Mouse (Mus musculus): ENCODE data around the gene Tbc1d2.

DNA sequence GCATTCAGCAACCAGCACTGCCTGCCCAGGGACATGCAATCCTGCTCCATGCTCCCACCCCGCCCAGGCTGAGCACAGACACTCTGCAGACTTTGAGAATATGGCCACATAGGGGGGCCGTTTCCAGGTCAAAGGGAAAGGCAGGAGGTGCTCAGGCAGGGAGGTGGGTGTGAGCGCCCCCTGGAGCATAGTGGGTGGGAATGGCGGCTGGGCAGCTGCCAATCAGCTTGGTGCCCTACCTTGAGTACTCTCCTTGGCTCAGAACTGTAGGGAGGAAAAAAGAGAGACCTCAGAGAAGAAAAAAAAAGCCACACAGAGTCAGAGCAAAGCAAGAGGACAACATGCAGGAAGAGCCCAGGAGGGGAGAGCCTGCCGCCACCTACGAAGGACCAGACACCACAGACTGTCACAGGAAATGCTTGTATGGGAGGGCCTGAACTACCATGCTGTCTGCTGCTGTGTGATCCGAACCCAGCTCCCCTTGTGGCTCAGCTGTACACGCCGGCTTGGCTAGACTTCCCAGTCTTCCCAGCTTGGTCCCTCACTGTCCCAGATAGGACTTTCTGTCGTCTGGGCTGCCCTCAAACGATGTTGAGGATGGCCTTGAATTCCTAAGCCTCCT lies 31.7 kb downstream of the Tbc1d2 start:
- TF ChIP-seq POLR2A (IDR thresholded peaks at IDR 0.05; ENCODE audit: borderline replicate concordance, insufficient read depth, low read length) (no peak), CTCF (IDR thresholded peaks at IDR 0.05; ENCODE audit: borderline replicate concordance, insufficient read depth, low read depth, low read length) (peak; percentile 28; the same call in 1 of the 2 replicates)
